Mouse (Mus musculus) heart, postnatal 0 days (tissue): ENCODE measurements around the gene Gsta1. TPM values are rescaled to one million over a fixed set of nuclear protein-coding genes. Genes with fewer than 3 reads are reported as not detected.

Experiments
- ATAC-seq: fragments of 200-750 bp; cut with Nextera tagmentation; 2 replicates; pipeline ENCODE4 v1.8.0; 2017; ENCODE audit warnings: low read depth, moderate number of reproducible peaks, moderate library complexity; ENCODE audit not compliant: insufficient read depth
- DNase-seq: peaks from one replicate; pipeline ENCODE4 v3.0.0-alpha.2; 2016; ENCODE audit warnings: low spot score
- H3K27ac ChIP-seq: fragments of 300-500 bp; sonication (generic); 2 replicates; pipeline ENCODE4 v1.5.1; 2014; ENCODE audit warnings: low read depth, mild to moderate bottlenecking
- H3K27me3 ChIP-seq: fragments of 300-500 bp; sonication (generic); 2 replicates; pipeline ENCODE4 v1.6.1; 2014; ENCODE audit warnings: low read length, mixed read lengths; ENCODE audit not compliant: control insufficient read depth, insufficient read depth
- H3K36me3 ChIP-seq: fragments of 300-500 bp; sonication (generic); replicated peaks from 2 replicates; pipeline ENCODE4 v1.6.1; 2014; ENCODE audit warnings: low read length, mixed read lengths; ENCODE audit not compliant: control insufficient read depth, insufficient read depth
- H3K4me1 ChIP-seq: fragments of 300-500 bp; sonication (generic); 2 replicates; pipeline ENCODE4 v1.6.1; 2014; ENCODE audit warnings: antibody characterized with exemption; ENCODE audit not compliant: control insufficient read depth, insufficient read depth
- H3K4me2 ChIP-seq: fragments of 300-500 bp; sonication (generic); 2 replicates; pipeline ENCODE4 v1.6.1; 2014; ENCODE audit warnings: low read depth, mild to moderate bottlenecking, low read length, moderate library complexity
- H3K4me3 ChIP-seq: fragments of 300-500 bp; sonication (generic); 2 replicates; pipeline ENCODE4 v1.5.1; 2014; ENCODE audit warnings: low read depth, low read length
- H3K9ac ChIP-seq: fragments of 300-500 bp; sonication (generic); replicated peaks from 2 replicates; pipeline ENCODE4 v1.6.1; 2014; ENCODE audit warnings: low read depth, low read length, mixed read lengths
- H3K9me3 ChIP-seq: fragments of 300-500 bp; sonication (generic); replicated peaks from 2 replicates; pipeline ENCODE4 v1.6.1; 2016; ENCODE audit warnings: low read length; ENCODE audit not compliant: control insufficient read depth
- CTCF ChIP-seq: IDR thresholded peaks from 2 replicates; pipeline ENCODE4 v1.5.1; 2016; ENCODE audit warnings: antibody characterized with exemption, control low read depth, low read depth
- EP300 ChIP-seq: IDR thresholded peaks from 2 replicates; pipeline ENCODE4 v1.6.1; 2016; ENCODE audit warnings: antibody characterized with exemption, low read depth
- WGBS: fragments of 180-500 bp; shearing (Covaris S2); extraction: QIAGEN DNeasy Blood & Tissue Kit; methylation state at CpG from one replicate; pipeline ENCODE4 v1.1.7; 2014; 5-methylcytosine and 5-hydroxymethylcytosine counted together
- polyA plus RNA-seq: library from polyadenylated mRNA; unstranded; fragments of >200 nt; fragmentation: Nextera tagmentation; extraction: Ambion mirVana; gene quantifications from 2 replicates; pipeline ENCODE4 v1.2.1, GENCODE M21; 2015
- total RNA-seq: library from RNA; depleted of rRNA; stranded (reverse); fragments of >200 nt; gene quantifications from 2 replicates; pipeline ENCODE4 v1.2.3, GENCODE M21; 2014; ENCODE audit warnings: low replicate concordance

Gsta1 gene
- total and polyA plus RNA-seq, 2 experiments from 2014 or later, result not detected

- no peak overlapping the region for H3K27ac ChIP-seq
- H3K4me3 ChIP-seq, result no peak overlapping the region
- H3K27me3 ChIP-seq, result no peaks in the 10 kb centered on the region
- H3K4me1 ChIP-seq, result peaks cover 6% of the 10 kb centered on the region; the same call in 1 of the 2 replicates
- peaks cover 23% of the 10 kb centered on the region for H3K36me3 ChIP-seq
- TF ChIP-seq EP300 (no peak), CTCF (no peak)
- DNase-seq (no peak), ATAC-seq (no peak)
- H3K4me2 ChIP-seq, result no peak overlapping the region
- no peaks in the 10 kb centered on the region for H3K9me3 ChIP-seq
- WGBS, result 38% methylated on average over 4 of the region's 4 CpGs
- no peak overlapping the region for H3K9ac ChIP-seq
Measured at GRCm38 (mm10) chr9:78208956-78209355, 21.5 kb upstream of the Gsta1 start.

GRCm38 (mm10) chr9:78210079-78210478 lies 20.4 kb upstream of the Gsta1 start:
- peaks cover 6% of the 10 kb centered on the region; the same call in 1 of the 2 replicates for H3K4me1 ChIP-seq
- TF ChIP-seq CTCF (no peak), EP300 (no peak)
- WGBS, result 92% methylated on average over 3 of the region's 3 CpGs
- DNase-seq, result no peak
- H3K27ac ChIP-seq, result no peak overlapping the region
- no peaks in the 10 kb centered on the region for H3K27me3 ChIP-seq
- H3K36me3 ChIP-seq, result peaks cover 23% of the 10 kb centered on the region
- H3K4me3 ChIP-seq, result no peak overlapping the region
- no peak for ATAC-seq
- H3K9me3 ChIP-seq, result no peaks in the 10 kb centered on the region
- no peak overlapping the region for H3K4me2 ChIP-seq
- H3K9ac ChIP-seq, result no peak overlapping the region

DNA sequence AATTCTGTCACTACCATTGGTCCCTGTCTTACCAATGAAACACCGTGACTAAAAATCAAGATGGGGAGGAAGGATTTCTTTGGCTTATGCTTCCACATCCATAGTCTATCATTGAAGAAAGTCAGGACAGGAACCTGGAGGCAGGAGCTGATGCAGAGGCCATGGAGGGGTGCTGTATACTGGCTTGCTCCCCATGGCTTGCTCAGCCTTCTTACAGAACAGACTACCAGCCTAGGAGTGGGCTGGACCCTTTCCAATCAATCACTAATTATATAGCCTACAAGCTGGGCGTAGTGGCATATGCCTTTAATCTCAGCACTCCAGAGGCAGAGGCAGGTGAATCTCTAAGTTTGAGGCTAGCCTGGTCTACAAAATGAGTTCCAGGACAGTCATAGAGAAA lies 19.6 kb upstream of the Gsta1 start:
- Histone ChIP-seq H3K27me3 (no peaks in the 10 kb centered on the region), H3K4me1 (peaks cover 6% of the 10 kb centered on the region; the same call in 1 of the 2 replicates), H3K4me2 (no peak overlapping the region), H3K27ac (no peak overlapping the region), H3K9ac (no peak overlapping the region), H3K9me3 (no peaks in the 10 kb centered on the region), H3K4me3 (no peak overlapping the region), H3K36me3 (peaks cover 23% of the 10 kb centered on the region)
- WGBS, result 91% methylated on average over 2 of the region's 2 CpGs
- DNase-seq, result no peak
- TF ChIP-seq CTCF, result no peak
- no peak for TF ChIP-seq EP300
- ATAC-seq, result no peak

DNA sequence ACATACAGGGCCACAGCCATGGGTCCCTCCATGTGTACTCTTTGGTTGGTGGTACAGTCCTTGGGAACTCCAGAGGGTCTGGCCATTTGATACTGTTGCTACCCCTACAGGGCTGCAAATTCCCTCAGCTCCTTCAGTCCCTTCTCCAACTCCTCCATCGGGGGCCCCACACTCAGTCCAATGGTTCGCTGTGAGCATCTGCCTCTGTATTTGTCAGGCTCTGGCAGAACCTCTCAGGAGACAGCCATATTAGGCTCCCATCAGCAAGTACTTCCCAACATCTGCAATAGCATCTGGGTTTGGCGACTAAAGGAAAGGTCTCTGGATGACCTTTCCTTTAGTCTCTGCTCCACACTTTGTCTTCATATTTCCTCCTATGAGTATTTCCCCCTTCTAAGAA lies 18.9 kb upstream of the Gsta1 start:
- no peak for ATAC-seq
- no peak overlapping the region for H3K9ac ChIP-seq
- no peaks in the 10 kb centered on the region for H3K9me3 ChIP-seq
- 90% methylated on average over 3 of the region's 3 CpGs for WGBS
- 0 out of 2 replicates have a peak overlapping the region, but pooled peaks have one; percentile 5 for H3K27ac ChIP-seq
- H3K4me2 ChIP-seq, result no peak overlapping the region
- H3K36me3 ChIP-seq, result peaks cover 23% of the 10 kb centered on the region
- no peak for DNase-seq
- no peaks in the 10 kb centered on the region for H3K27me3 ChIP-seq
- TF ChIP-seq CTCF, result no peak
- TF ChIP-seq EP300, result no peak
- H3K4me1 ChIP-seq, result peaks cover 6% of the 10 kb centered on the region; the same call in 1 of the 2 replicates
- H3K4me3 ChIP-seq, result no peak overlapping the region

- peak; percentile 80 for DNase-seq
- Histone ChIP-seq H3K9me3 (no peaks in the 10 kb centered on the region), H3K9ac (no peak overlapping the region), H3K4me2 (no peak overlapping the region), H3K27ac (peak overlapping the region; percentile 5; the same call in 1 of the 2 replicates), H3K27me3 (no peaks in the 10 kb centered on the region), H3K4me3 (no peak overlapping the region), H3K4me1 (peaks cover 6% of the 10 kb centered on the region; the same call in 1 of the 2 replicates), H3K36me3 (peaks cover 23% of the 10 kb centered on the region)
- ATAC-seq, result peak; percentile 88
- TF ChIP-seq CTCF (no peak), EP300 (no peak)
- 27% methylated on average over 7 of the region's 7 CpGs for WGBS
Measured at GRCm38 (mm10) chr9:78212341-78213049, 18.0 kb upstream of the Gsta1 start.

DNA sequence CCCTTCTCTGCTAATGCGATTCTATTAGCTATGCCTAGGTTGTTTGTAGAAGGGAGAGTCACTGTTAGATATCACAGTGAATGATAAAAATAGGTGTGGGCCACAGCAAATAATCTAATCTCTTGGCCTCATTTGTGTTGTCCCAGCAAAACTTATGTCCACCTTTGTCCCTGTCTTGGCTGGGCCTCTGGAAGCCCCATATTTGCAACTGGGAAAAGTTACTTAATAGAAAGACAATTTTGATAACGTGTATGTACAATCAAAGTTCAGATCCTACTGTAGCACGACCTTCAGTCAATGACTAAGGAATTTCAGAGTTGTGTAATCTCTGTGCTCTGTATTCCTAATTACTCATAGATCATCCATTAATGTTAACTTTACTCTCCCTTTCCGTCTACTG lies 13.4 kb upstream of the Gsta1 start:
- TF ChIP-seq EP300 (no peak), CTCF (no peak)
- WGBS, result 59% methylated on average over 4 of the region's 4 CpGs
- Histone ChIP-seq H3K9ac (no peak overlapping the region), H3K27ac (no peak overlapping the region), H3K9me3 (no peaks in the 10 kb centered on the region), H3K36me3 (no peaks in the 10 kb centered on the region), H3K4me3 (no peak overlapping the region), H3K4me2 (no peak overlapping the region), H3K4me1 (0 out of 2 replicates have a peak, but pooled peaks cover 6% of the 10 kb centered on the region), H3K27me3 (no peaks in the 10 kb centered on the region)
- ATAC-seq (no peak), DNase-seq (no peak)
